Mouse (Mus musculus) neural tube, embryonic 12.5 days (tissue): Measurements from ENCODE around the gene Ccdc28a. TPM values are rescaled to one million over a fixed set of nuclear protein-coding genes. Genes with fewer than 3 reads are reported as not detected.

Experiments used
- ATAC-seq: fragments of 200-750 bp; cut with Nextera tagmentation; 2 replicates; pipeline ENCODE4 v1.8.0; 2017; ENCODE audit warnings: low read depth, mild to moderate bottlenecking, moderate TSS enrichment, moderate library complexity; ENCODE audit not compliant: low FRiP score
- H3K27ac ChIP-seq: fragments of 300-500 bp; sonication (generic); 2 replicates; pipeline ENCODE4 v1.5.1; 2016
- H3K27me3 ChIP-seq: fragments of 300-500 bp; sonication (generic); replicated peaks from 2 replicates; pipeline ENCODE4 v1.6.1; 2016; ENCODE audit warnings: mild to moderate bottlenecking
- H3K36me3 ChIP-seq: fragments of 300-500 bp; sonication (generic); 2 replicates; pipeline ENCODE4 v1.6.1; 2016; ENCODE audit warnings: mild to moderate bottlenecking
- H3K4me1 ChIP-seq: fragments of 300-500 bp; sonication (generic); 2 replicates; pipeline ENCODE4 v1.6.1; 2016
- H3K4me2 ChIP-seq: fragments of 300-500 bp; sonication (generic); replicated peaks from 2 replicates; pipeline ENCODE4 v1.6.1; 2016; ENCODE audit warnings: mild to moderate bottlenecking
- H3K4me3 ChIP-seq: fragments of 300-500 bp; sonication (generic); 2 replicates; pipeline ENCODE4 v1.5.1; 2016
- H3K9ac ChIP-seq: fragments of 300-500 bp; sonication (generic); 2 replicates; pipeline ENCODE4 v1.6.1; 2016; ENCODE audit warnings: mild to moderate bottlenecking
- H3K9me3 ChIP-seq: fragments of 300-500 bp; sonication (generic); 2 replicates; pipeline ENCODE4 v1.6.1; 2016; ENCODE audit warnings: mild to moderate bottlenecking
- WGBS: fragments of 180-500 bp; shearing (Covaris S2); methylation state at CpG from one replicate; pipeline ENCODE4 v1.1.7; 2016; 5-methylcytosine and 5-hydroxymethylcytosine counted together
- polyA plus RNA-seq: library from polyadenylated mRNA; unstranded; fragments of >200 nt; fragmentation: Nextera tagmentation; extraction: Ambion mirVana; gene quantifications from 2 replicates; pipeline ENCODE4 v1.2.1, GENCODE M21; 2016

Gene Ccdc28a
- polyA plus RNA-seq, result 5.6 and 7.3 TPM in 2 replicates

GRCm38 (mm10) chr10:18234560-18235401 is at the start of gene Ccdc28a:
Gene Ccdc28a, minus strand, starts transcription at chr10:18234998.
- no peak within 1 kb of the TSS for H3K27ac ChIP-seq
- H3K9ac ChIP-seq, result peak within 1 kb of the TSS; percentile 64
- H3K9me3 ChIP-seq, result no peaks in the 10 kb centered on the region
- WGBS, result 1% methylated on average over 41 of the region's 41 CpGs
- no peaks in the 10 kb centered on the region for H3K36me3 ChIP-seq
- no peaks in the 10 kb centered on the region for H3K27me3 ChIP-seq
- peak within 1 kb of the TSS; percentile 69 for H3K4me2 ChIP-seq
- peak within 1 kb of the TSS; percentile 60 for H3K4me3 ChIP-seq
- peak; percentile 100 for ATAC-seq
- H3K4me1 ChIP-seq, result no peaks in the 10 kb centered on the region

- no peaks in the 10 kb centered on the region for H3K27me3 ChIP-seq
- WGBS, result 92% methylated on average over 5 of the region's 5 CpGs
- no peak for ATAC-seq
These were observed 49.2 kb upstream of the Ccdc28a start for GRCm38 (mm10) chr10:18283991-18284390.

GRCm38 (mm10) chr10:18276090-18276734 is 41.4 kb upstream of the Ccdc28a start:
- no peak for ATAC-seq
- 84% methylated on average over 4 of the region's 4 CpGs for WGBS
- no peaks in the 10 kb centered on the region for H3K27me3 ChIP-seq

More at GRCm38 (mm10) chr10:18283991-18284390, 49.2 kb upstream of the Ccdc28a start:
- Histone ChIP-seq H3K36me3 (no peaks in the 10 kb centered on the region), H3K9me3 (no peaks in the 10 kb centered on the region), H3K27ac (no peak overlapping the region), H3K9ac (no peak overlapping the region), H3K4me2 (no peak overlapping the region), H3K4me1 (no peaks in the 10 kb centered on the region), H3K4me3 (no peak overlapping the region)

GRCm38 (mm10) chr10:18251345-18251744 is 16.5 kb upstream of the Ccdc28a start:
- Histone ChIP-seq H3K27ac (no peak overlapping the region), H3K27me3 (no peaks in the 10 kb centered on the region), H3K4me3 (no peak overlapping the region), H3K9me3 (no peaks in the 10 kb centered on the region), H3K4me2 (no peak overlapping the region), H3K4me1 (no peaks in the 10 kb centered on the region), H3K36me3 (no peaks in the 10 kb centered on the region), H3K9ac (no peak overlapping the region)
- ATAC-seq, result no peak
- 79% methylated on average over 4 of the region's 4 CpGs for WGBS

More at GRCm38 (mm10) chr10:18276090-18276734, 41.4 kb upstream of the Ccdc28a start:
- Histone ChIP-seq H3K4me3 (no peak overlapping the region), H3K4me2 (no peak overlapping the region), H3K9ac (no peak overlapping the region), H3K36me3 (no peaks in the 10 kb centered on the region), H3K27ac (no peak overlapping the region), H3K4me1 (no peaks in the 10 kb centered on the region), H3K9me3 (peaks cover 1% of the 10 kb centered on the region; the same call in 1 of the 2 replicates)

GRCm38 (mm10) chr10:18243614-18244013 is 8.8 kb upstream of the Ccdc28a start:
- WGBS, result 74% methylated on average over 2 of the region's 2 CpGs
- no peaks in the 10 kb centered on the region for H3K9me3 ChIP-seq
- no peak for ATAC-seq

GRCm38 (mm10) chr10:18237191-18237590 is 2.4 kb upstream of the Ccdc28a start:
- Histone ChIP-seq H3K27me3 (no peaks in the 10 kb centered on the region), H3K36me3 (no peaks in the 10 kb centered on the region), H3K4me2 (no peak overlapping the region), H3K9ac (no peak overlapping the region), H3K4me3 (no peak overlapping the region), H3K9me3 (no peaks in the 10 kb centered on the region), H3K27ac (no peak overlapping the region), H3K4me1 (no peaks in the 10 kb centered on the region)
- ATAC-seq, result no peak
- 93% methylated on average over 7 of the region's 7 CpGs for WGBS

More at GRCm38 (mm10) chr10:18243614-18244013, 8.8 kb upstream of the Ccdc28a start:
- H3K4me2 ChIP-seq, result no peak overlapping the region
- H3K4me1 ChIP-seq, result no peaks in the 10 kb centered on the region
- no peak overlapping the region for H3K9ac ChIP-seq
- no peak overlapping the region for H3K4me3 ChIP-seq
- no peak overlapping the region for H3K27ac ChIP-seq
- H3K27me3 ChIP-seq, result no peaks in the 10 kb centered on the region
- H3K36me3 ChIP-seq, result no peaks in the 10 kb centered on the region

GRCm38 (mm10) chr10:18236328-18236927 is 1.6 kb upstream of the Ccdc28a start:
- H3K27me3 ChIP-seq, result no peaks in the 10 kb centered on the region
- H3K9me3 ChIP-seq, result no peaks in the 10 kb centered on the region
- ATAC-seq, result no peak
- H3K9ac ChIP-seq, result no peak overlapping the region
- no peak overlapping the region for H3K4me2 ChIP-seq
- 82% methylated on average over 5 of the region's 5 CpGs for WGBS
- no peak overlapping the region for H3K4me3 ChIP-seq
- H3K4me1 ChIP-seq, result no peaks in the 10 kb centered on the region
- H3K27ac ChIP-seq, result no peak overlapping the region
- no peaks in the 10 kb centered on the region for H3K36me3 ChIP-seq

- no peaks in the 10 kb centered on the region for H3K9me3 ChIP-seq
- H3K4me3 ChIP-seq, result peak overlapping the region; percentile 60
- H3K4me2 ChIP-seq, result peak overlapping the region; percentile 69
- H3K27ac ChIP-seq, result no peak overlapping the region
- H3K27me3 ChIP-seq, result no peaks in the 10 kb centered on the region
- H3K4me1 ChIP-seq, result no peaks in the 10 kb centered on the region
- peak overlapping the region; percentile 64 for H3K9ac ChIP-seq
- 12% methylated on average over 14 of the region's 14 CpGs for WGBS
- ATAC-seq, result peak; percentile 62
- H3K36me3 ChIP-seq, result no peaks in the 10 kb centered on the region
These were observed 577 bp upstream of the Ccdc28a start for GRCm38 (mm10) chr10:18235402-18235747.

- H3K4me2 ChIP-seq, result peak overlapping the region; percentile 69
These were observed 907 bp downstream of the Ccdc28a start for GRCm38 (mm10) chr10:18233891-18234290.

GRCm38 (mm10) chr10:18224386-18224785 is 10.4 kb downstream of the Ccdc28a start:
- no peak overlapping the region for H3K4me3 ChIP-seq
- H3K9ac ChIP-seq, result no peak overlapping the region
- no peaks in the 10 kb centered on the region for H3K4me1 ChIP-seq
- no peaks in the 10 kb centered on the region for H3K9me3 ChIP-seq
- no peak overlapping the region for H3K4me2 ChIP-seq
- no peaks in the 10 kb centered on the region for H3K27me3 ChIP-seq
- no peaks in the 10 kb centered on the region for H3K36me3 ChIP-seq
- H3K27ac ChIP-seq, result no peak overlapping the region
- WGBS, result 94% methylated on average over 3 of the region's 3 CpGs
- ATAC-seq, result no peak

More at GRCm38 (mm10) chr10:18233891-18234290, 907 bp downstream of the Ccdc28a start:
- H3K36me3 ChIP-seq, result no peaks in the 10 kb centered on the region
- ATAC-seq, result no peak
- no peak overlapping the region for H3K27ac ChIP-seq
- H3K4me3 ChIP-seq, result no peak overlapping the region
- no peaks in the 10 kb centered on the region for H3K27me3 ChIP-seq
- H3K9ac ChIP-seq, result no peak overlapping the region
- no peaks in the 10 kb centered on the region for H3K4me1 ChIP-seq
- H3K9me3 ChIP-seq, result no peaks in the 10 kb centered on the region
- WGBS, result 58% methylated on average over 3 of the region's 3 CpGs

- Histone ChIP-seq H3K4me1 (no peaks in the 10 kb centered on the region), H3K27ac (no peak overlapping the region), H3K4me2 (no peak overlapping the region), H3K36me3 (no peaks in the 10 kb centered on the region), H3K9ac (no peak overlapping the region), H3K27me3 (no peaks in the 10 kb centered on the region), H3K9me3 (no peaks in the 10 kb centered on the region), H3K4me3 (no peak overlapping the region)
- WGBS, result 91% methylated on average over 10 of the region's 10 CpGs
- no peak for ATAC-seq
These were observed 15.4 kb downstream of the Ccdc28a start for GRCm38 (mm10) chr10:18219351-18219750.

GRCm38 (mm10) chr10:18214124-18214523 is 20.7 kb downstream of the Ccdc28a start:
- H3K36me3 ChIP-seq, result no peaks in the 10 kb centered on the region
- ATAC-seq, result no peak
- no peak overlapping the region for H3K4me2 ChIP-seq
- H3K27me3 ChIP-seq, result no peaks in the 10 kb centered on the region
- no peaks in the 10 kb centered on the region for H3K9me3 ChIP-seq
- no peak overlapping the region for H3K4me3 ChIP-seq
- WGBS, result 90% methylated on average over 5 of the region's 5 CpGs
- H3K27ac ChIP-seq, result no peak overlapping the region
- H3K9ac ChIP-seq, result no peak overlapping the region
- H3K4me1 ChIP-seq, result no peaks in the 10 kb centered on the region
